Mouse (Mus musculus) testis, postnatal 14 days (tissue): Measurements from ENCODE around the gene Mgea5.

Source experiments
- DNase-seq: peaks from one replicate; pipeline ENCODE4 v3.0.0; 2021; ENCODE audit warnings: low spot score

Gene Mgea5

DNA sequence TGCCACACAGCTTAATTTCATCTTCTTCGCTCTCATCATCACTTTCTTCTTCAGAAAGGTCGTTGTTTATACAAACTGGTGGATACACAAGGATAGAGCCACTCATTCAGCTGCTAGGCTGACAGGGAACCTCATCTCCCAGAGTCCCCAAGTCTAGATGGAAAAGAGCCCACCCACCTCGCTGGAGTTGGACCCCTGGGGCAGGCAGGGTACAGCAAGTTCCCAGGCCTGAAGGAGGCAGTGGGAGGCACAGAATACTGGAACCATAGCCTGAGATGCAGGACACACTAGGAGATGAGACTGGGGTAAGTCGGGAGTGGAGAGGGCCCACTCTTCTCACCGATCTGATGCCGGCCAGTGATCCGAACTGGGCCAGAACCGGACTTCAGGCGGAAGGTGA is 35.4 kb downstream of the Mgea5 start:
- DNase-seq = no peak

DNA sequence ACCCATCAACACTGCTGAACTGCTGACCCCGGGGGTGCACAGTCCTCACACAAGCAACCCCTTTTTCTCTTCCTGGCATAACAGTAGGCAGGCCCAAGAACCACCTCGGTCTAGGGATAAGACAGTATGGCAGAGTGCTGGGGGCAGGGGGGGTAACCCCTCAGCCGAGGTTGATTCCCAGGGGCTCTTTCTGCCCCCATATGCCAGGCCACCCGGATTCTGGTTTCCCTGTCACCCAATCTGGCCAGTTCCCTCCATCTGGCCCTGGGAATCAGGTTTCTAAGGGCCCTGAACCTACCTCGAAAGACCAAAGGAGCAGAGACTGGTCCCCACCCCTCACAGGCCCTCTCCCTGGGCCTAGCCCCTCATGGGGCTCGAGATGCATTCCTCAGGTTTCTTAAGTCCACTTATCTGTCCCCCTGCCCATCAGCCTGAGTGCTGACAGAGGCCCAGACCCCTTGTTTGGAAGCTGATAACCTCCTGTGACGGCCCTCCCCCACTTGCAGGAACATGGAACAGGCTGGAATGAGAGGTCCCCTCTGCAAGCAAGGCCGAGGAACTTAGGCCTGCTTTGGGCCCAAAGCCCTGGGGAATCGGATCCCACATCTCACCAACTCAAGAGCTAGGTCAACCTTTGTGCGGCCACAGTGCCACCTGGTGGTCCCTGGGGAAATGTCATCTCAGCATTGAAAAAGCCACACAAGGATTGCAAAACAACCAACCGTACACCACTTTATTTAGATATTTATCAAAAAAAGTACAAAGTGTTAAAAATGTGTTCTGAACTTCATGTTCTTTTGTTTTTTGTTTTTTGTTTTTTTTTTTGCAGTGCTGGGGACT is 36.4 kb downstream of the Mgea5 start:
- DNase-seq = peak; percentile 74

DNA sequence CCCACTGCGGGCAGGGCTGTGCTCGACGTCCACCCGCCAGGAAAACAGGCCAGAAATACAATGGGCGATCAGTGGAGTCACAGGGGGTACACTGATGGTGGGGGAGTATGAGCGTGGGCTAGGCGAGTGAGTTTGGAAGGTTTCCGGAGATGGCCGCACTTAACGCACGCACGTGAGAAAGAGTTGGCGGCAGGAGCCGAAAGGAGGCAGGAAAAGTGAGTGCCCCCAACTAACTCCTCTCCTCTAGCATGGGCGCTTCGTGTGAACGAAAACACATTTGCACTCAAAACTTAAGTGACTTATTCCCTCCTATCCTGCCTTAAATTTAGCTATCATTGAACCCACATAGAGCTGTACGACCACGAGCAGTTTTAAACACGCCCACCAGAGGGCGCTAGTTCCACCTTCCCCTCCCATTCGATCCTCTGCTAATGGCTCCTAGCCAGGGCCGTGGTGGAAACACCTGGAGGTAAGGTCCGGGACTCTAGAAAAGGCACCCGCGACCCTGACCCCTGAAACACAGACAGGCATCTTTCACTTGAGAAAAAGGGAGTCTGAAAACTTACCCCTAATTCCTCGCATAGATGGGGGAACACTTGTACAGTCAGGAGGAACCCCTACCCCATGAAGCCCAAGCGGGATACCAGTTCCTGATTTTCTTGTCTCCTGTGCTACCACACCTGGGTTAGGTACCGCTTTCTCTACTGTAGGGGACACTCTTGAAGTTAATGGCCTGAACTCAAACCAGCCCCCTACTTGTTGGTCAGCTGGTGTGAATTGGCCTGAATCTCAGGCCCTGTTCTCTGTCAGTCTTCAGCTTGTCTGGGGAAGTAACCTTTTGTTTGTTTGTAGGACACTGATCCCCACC is 37.2 kb downstream of the Mgea5 start:
- DNase-seq = peak; percentile 83

DNA sequence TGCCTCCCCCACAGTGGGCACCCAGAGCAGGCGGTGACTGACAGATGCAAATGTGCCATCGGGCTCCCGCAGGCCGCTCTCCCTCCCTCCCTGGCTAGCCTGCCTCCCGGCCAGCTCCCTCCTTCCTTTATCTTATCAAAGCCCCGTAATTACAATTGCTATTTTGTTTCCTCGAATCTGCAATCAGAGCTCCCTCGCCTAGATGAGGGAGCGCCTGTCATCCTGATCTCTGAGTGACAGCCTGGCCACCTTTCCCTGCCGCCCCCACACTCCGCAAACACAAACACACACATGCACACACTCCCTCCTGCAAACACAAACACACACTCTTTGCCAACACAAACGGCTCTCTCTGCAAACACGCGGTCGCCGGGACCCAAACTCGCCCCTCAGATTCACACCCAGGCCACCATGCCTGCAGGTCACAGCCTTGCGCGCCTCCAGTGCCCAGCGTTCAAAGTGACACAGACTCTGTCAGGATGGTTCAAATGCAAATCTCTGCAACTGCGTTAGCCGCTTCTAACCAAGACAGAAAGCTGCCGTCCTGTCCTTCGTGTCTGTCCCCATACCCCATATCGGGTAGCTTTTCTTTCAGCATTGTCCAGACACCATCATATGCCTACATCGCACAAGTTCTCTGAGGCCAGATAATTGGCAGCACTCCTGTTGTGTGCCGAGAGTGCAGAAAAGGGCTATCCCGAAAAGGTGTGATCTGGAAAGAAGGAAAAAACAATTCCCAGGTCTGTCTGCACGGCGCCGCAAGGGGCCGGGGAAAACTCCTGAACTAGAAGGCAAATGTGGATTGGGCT is 38.1 kb downstream of the Mgea5 start:
- peak; percentile 60 for DNase-seq

DNA sequence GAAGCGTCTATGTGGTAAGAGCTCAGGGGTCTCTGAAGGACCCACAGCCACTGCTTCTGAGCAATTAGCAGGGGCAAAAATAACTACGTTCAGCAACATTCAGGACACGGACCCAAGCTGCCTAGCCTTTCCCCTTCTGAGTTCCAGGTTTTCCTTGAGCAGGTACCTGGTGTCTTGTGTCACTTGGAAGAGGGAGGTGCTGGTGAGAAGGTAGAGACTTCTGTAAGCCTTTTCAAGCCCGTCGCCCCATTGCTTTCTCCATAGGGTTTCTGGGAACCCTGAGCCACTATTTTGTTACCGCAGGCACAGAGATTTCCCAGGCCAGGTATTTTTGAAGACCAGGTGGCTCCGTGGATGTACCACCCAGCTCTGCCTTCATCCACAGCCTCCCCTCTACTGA is 40.0 kb downstream of the Mgea5 start:
- no peak for DNase-seq

DNA sequence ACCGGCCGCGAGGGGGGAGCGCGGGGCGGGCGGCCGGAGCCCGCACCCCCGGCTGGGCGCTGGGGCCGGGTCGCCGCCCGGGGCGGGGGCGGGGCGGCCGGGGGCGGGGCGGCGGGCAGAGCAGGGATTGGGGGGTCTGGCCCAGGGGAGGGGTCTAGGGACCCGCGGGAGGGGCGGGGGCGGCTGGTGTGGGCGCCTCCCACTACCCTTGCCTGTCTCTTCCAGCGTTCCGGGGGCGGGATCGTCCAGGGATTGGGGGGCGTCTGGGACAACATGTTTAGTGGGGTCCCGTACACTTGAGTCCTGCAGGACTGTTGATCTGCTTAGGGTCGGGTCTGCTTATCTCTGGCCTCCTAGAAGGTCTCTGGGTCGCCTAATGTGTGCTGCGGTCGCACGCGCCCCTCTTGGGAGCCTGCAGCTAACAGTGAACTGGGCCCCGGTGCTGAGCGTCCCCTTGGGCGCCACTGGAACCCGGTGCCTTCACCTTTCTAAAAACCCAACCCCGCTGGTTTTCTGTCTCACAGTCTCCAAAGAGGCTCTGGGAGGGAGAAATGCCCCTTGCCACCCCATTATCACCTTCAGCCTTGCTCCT is 40.6 kb downstream of the Mgea5 start:
- DNase-seq = no peak

DNA sequence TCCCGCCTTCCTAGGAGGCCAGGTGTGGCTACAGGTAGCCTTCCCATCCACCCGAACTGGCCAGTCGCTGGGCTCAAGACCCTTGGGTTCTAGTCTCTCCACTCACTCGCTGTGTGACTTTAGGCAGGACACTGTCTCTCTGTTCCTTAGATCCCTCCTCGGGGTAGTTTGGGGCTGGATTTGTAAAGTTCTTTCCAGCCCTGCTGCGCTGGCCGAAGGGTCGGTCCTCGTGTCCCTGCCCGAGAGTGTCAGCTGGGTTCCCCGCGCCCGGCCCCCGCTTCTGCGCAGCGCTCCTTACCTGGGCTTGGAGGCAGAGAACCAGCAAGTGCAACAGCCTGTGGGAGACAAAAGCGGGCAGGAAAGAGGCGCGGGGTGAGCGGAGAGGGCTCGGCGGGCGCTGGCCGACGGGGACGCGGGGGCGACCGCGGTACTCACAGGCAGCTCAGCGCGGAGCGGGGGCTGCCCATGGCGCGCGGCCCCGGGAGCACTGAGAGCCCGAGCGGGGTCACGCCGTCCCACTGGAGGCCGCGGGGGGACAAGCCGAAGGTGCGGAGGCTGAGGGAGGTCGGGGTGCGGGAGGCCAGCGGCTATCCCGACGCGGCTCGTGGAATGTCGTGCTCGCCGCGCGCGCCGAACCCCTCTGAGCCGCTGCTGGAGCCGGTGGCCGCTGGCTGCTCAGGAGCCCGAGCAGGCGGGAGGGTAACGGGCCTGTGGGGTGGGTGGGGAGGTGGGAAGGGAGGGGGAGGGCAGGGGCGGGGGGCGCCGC is 41.2 kb downstream of the Mgea5 start, which contains the start of gene Fgf8:
Fgf8 (minus strand) TSS at position 698 of the 766 bp plus-strand sequence.
- DNase-seq = no peak

DNA sequence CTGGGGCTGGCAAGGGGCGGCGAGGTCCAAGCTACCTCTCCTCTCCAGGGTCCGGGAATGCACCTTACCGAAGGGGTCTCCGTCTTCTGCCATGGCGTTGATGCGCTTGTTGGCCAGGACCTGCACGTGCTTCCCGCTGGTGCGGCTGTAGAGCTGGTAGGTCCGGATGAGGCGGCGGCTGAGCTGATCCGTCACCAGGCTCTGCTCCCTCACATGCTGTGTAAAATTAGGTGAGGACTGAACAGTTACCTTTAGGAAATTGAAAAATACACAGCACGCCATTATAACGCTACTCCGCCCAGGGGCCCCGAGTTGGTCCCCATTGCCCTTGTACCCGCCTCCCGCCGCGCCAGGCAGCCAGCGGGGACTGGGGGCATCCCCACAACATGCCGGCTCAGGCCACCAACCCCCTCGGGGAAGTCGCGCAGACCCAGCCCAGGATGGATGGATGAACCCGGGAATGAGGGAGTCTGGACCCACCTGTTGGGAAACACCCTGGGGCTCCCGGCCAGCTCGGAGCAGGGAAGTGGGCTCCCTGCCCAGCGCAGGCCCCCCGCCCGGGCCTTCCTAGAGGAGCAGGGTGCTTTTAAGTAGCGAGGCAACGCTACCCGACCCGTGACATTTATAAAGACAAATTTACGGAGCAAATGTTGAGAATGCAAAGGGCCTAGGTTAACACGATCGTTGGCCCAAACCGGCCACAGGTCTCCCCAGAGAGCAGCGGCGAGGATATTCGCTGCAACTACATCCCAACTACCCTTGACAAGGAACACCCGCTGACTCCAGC is 42.0 kb downstream of the Mgea5 start:
- DNase-seq = no peak

DNA sequence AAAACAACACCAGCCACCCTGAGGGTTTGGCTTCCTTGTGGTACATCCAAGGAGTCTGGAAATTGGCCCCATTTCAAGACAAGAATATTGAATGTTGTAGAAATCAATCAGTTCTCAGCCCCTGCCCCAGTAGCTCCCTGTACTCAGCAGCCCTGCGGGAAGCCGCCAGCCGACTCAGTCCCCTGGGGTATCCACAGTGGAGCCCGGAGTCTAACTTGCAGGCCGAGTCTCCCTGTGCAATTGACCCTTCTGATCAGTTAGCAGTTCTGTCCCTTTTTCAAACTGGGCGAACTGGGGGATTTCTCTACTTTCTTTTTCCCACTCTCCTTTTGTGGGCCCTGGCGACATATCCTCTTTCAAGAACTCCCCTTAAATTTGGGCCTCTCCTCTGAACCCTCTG is 42.8 kb downstream of the Mgea5 start:
- DNase-seq = no peak

DNA sequence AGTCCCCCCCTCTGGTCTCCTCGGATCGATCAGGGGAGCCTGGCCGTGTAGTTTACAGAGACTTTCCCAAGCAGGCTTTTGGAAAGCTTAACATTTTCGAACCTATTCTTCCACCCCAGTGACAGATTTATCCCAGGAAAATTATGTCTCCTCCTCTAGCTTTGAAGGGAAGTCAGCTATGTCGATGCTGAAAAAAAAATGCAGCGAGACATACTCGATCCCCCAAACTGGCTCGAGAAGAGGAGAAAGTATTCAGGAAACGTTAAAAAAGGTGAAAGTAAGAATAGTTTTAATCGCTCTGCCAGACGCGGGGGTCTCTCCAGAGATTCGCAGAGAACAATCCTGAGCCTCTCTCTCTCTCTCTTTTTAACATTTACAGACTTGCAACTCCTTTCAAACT is 43.4 kb downstream of the Mgea5 start:
- no peak for DNase-seq

DNA sequence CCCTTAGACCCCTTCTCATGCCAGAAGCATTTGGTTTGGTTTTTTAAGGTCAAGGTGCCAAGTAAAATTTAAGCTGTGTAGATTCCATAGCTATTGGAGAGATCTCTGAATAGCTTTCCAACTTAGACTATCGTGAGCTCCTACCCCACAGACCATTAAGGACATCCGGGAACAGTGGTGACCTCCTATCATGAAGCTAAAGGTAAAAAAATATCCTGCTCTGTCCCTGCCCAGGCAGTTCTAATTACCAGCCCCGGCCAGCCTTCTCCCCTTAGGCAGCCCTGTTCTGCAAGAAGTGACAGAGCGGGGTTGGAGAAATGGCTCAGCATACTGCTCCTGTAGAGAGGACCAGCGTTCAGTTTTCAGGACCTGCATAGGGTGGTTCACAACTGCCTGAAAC is 45.1 kb downstream of the Mgea5 start:
- no peak for DNase-seq

DNA sequence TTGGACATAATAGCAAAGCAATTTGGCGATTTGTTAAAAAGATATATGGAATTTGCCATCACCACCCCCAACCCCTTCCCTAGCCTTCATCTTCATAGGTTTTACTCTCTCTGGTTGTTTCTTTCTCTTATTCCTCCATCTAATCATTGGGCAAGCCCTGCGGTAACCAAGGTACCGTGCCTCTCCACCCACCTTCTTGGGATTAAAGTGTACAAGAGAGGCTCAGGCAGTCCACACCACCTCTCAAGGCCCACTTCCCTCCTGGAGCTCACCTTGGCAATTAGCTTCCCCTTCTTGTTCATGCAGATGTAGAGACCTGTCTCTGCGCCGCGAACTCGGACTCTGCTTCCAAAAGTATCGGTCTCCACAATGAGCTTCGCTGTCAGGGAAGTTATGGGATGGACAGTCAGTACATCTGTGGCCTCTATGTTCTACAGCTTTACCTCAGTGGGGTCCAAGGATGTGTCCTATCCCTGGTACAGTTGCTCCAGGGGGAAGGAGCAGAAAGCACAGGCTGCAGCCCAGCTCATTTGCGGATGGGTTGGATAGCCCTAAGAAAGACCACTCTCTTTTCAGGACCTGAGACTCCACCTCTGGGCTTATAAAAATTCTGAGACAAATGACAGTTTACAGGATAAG is 45.7 kb downstream of the Mgea5 start:
- DNase-seq = no peak

DNA sequence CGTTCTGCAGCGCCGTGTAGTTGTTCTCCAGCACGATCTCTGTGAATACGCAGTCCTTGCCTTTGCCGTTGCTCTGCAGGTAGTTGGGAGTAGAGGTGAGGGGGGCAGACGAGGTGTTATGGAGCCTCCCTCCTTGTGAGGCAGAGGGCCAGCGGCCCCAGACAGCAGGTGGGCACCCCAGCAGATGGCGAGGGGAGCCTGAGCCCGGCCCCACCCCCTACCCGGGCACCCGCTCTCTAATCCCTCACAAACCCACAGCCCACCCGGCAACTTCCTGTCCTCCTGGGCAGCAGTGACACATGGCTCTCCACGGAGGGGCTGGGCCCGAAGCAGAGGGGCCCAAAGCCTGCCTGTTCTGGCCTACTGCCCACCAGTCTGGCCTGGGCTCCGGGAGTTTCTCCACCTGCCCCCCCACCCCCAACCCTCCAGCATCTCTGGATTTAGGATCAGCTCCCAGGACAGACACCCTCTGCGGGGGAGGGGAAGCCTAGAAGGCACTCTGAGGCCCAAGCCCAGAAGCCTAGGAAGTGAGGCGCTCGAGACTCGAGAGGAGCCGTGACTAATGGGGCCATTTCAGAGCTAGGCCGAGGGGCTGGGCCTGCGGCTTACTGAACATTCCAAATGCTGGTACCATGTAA is 46.3 kb downstream of the Mgea5 start:
- no peak for DNase-seq

DNA sequence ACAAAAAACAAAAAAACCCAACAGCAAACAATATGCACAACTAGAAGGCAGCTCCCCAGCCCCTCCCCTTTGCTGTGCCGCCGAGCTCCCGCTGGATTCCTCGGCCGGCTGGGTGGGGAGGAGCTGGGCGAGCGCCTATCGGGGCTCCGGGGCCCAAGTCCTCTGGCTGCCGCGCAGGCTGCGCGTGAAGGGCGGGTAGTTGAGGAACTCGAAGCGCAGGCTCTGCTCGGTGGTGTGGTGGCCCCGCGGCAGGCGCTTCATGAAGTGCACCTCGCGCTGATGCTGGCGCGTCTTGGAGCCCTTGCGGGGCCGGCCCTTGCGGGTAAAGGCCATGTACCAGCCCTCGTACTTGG is 46.8 kb downstream of the Mgea5 start:
- no peak for DNase-seq

DNA sequence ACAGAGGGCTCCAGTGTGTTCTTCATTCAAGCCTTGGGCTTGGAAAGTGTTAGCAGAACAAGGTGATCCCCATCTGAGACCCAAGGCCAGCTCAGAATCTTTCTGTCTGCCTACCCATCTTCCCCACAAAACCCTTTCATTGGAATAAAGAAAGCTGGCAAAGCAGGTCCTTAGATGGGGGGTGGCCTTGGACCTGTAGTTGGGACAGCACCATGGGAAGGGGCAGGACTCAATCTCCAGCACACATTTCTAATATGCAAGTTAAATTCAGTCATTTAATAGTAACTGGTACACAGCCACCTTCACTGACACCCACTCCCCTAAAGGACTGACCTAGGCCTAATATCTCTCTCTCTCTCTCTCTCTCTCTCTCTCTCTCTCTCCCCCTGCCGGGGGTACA is 47.4 kb downstream of the Mgea5 start:
- DNase-seq = no peak

DNA sequence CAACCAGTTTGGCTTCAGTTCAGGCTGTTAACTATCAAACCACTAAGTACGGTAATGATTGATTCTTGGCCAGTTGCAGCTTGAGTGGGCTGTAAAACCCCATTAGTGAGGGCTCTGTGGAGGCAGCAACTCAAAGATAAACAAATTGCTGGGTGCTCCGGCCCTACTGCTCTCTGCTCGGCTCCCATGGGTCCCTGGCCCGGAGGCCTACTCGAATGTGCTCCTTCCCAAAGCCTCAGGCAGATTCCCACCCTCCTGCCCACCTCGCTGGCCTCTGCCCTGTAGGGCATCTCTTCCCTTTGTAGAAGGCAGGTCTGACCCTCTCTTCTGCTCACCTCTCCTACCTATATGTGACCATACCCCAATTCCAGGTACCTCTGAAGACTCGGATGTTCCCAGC is 48.9 kb downstream of the Mgea5 start:
- DNase-seq = no peak

DNA sequence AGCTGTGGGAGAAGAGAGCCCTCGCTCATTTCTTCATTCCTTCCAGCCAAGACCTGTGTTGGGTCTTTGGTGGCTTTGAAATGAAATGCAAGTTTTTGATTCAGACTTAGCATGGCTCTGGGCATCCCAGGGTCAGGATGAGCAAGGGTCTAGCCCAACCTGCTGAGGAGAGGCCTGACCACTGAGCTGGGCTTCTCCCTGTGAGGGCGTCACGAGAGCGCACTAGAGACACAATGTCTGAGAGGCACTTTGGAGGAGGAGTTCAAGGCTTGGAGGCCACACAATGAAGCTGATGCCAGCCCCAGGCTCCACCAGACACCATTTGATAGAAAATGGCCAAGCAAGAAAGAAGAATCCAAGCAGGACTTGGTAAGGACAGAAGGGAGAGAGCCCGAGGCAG is 49.4 kb downstream of the Mgea5 start:
- DNase-seq = no peak

DNA sequence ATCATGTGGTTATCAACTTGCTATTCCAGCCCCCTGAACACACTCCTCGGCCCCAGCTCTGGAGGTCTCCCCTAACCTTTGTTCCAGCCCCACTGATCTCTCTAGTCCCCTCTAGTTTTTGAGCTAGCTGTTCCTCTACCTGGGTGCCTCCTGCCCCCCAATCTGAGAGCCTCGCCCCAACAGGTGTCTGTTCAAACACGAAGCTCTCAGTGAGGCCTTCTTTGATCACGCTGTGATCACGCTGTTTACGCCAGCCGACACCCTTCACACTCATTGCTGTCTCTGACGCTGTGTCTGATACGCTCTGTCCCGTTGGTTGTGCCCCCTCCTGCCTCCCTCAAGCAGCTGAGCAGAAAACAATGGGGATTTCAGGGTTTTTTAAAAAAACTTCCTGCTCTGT is 50.1 kb downstream of the Mgea5 start:
- DNase-seq = no peak

DNA sequence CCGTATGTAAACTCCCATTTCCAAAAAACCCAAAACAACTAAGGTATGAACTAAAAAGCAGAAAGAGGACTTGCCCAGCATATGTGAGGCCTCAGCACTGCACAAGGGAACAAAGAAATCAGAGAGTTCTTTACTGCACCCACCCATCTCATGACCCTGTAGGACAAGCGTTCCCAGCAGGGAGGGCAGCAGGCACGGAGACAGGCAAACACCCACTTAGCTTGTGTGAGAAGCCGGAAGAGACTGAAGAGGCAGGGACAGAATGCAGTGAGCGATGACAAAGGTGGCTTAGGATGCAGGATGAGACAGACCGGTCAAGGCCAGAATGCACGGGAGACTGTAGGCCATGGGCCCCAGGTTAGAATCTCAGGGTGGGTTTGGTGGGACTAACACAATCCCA is 52.0 kb downstream of the Mgea5 start:
- DNase-seq = no peak

DNA sequence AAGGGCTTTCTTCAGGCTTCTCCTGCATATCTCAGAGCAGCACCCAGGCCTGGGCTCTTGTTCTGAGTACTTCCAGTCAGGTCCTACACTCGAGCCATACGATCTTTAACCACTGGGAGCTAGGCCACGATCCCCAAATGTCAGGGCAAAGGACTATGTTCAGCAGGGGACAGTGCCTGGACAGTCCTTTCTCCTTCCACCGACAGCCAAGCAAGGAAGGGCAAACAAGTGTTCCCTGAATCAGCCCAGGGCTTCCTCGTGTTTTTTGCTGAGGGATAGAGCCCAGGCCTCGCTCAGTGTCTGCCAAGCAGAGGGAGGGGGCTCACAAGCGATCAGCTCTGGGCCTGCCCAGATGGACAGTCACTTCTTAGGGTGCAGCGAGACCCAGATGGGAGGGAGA is 53.6 kb downstream of the Mgea5 start:
- no peak for DNase-seq
